Mouse (Mus musculus): ENCODE data around the gene Kit. TPM values are rescaled to one million over a fixed set of nuclear protein-coding genes. Genes with fewer than 3 reads are reported as not detected.

Kit gene
- total RNA-seq, 2 experiments from 2014 or later, result 2.7 to 3.8 TPM

- no peak for DNase-seq (ENCODE audit: low spot score in 2 of 2)
Measured at GRCm38 (mm10) chr5:75589552-75590346, 15.0 kb downstream of the Kit start.

GRCm38 (mm10) chr5:75590961-75591360 is 16.2 kb downstream of the Kit start:
- DNase-seq (ENCODE audit: low spot score in 2 of 2), result no peak

GRCm38 (mm10) chr5:75591567-75591966 is 16.9 kb downstream of the Kit start:
- DNase-seq (ENCODE audit: low spot score in 2 of 2), result no peak

- DNase-seq (ENCODE audit: low spot score in 2 of 2), result no peak
Measured at GRCm38 (mm10) chr5:75595319-75595718, 20.6 kb downstream of the Kit start.

- DNase-seq (ENCODE audit: low spot score in 2 of 2), result no peak
Measured at GRCm38 (mm10) chr5:75596211-75596610, 21.5 kb downstream of the Kit start.

GRCm38 (mm10) chr5:75597316-75597715 is 22.6 kb downstream of the Kit start:
- DNase-seq (ENCODE audit: low spot score in 2 of 2), result no peak

- no peak for DNase-seq (ENCODE audit: low spot score in 2 of 2)
Measured at GRCm38 (mm10) chr5:75598491-75598890, 23.8 kb downstream of the Kit start.

- no peak for DNase-seq (ENCODE audit: low spot score in 2 of 2)
Measured at GRCm38 (mm10) chr5:75599991-75600390, 25.3 kb downstream of the Kit start.

GRCm38 (mm10) chr5:75604238-75604637 is 29.5 kb downstream of the Kit start:
- DNase-seq (ENCODE audit: low spot score in 2 of 2), result no peak

- DNase-seq (ENCODE audit: low spot score in 2 of 2), result no peak
Measured at GRCm38 (mm10) chr5:75606898-75607297, 32.2 kb downstream of the Kit start.

- no peak for DNase-seq (ENCODE audit: low spot score in 2 of 2)
Measured at GRCm38 (mm10) chr5:75607971-75608370, 33.3 kb downstream of the Kit start.

- DNase-seq (ENCODE audit: low spot score in 2 of 2), result no peak
Measured at GRCm38 (mm10) chr5:75612380-75612779, 37.7 kb downstream of the Kit start.

GRCm38 (mm10) chr5:75612926-75613325 is 38.2 kb downstream of the Kit start:
- DNase-seq (ENCODE audit: low spot score in 2 of 2), result no peak

- no peak for DNase-seq (ENCODE audit: low spot score in 2 of 2)
Measured at GRCm38 (mm10) chr5:75615000-75615571, 40.4 kb downstream of the Kit start.

GRCm38 (mm10) chr5:75615624-75616023 is 40.9 kb downstream of the Kit start:
- DNase-seq (ENCODE audit: low spot score in 2 of 2), result no peak

GRCm38 (mm10) chr5:75622401-75622800 is 47.7 kb downstream of the Kit start:
- DNase-seq (ENCODE audit: low spot score in 2 of 2), result no peak

- no peak for DNase-seq (ENCODE audit: low spot score in 2 of 2)
Measured at GRCm38 (mm10) chr5:75623007-75623406, 48.3 kb downstream of the Kit start.

- DNase-seq (ENCODE audit: low spot score in 2 of 2), result no peak
Measured at GRCm38 (mm10) chr5:75623520-75623919, 48.8 kb downstream of the Kit start.

GRCm38 (mm10) chr5:75623993-75624706 is 49.4 kb downstream of the Kit start:
- DNase-seq (ENCODE audit: low spot score in 2 of 2), result no peak

- DNase-seq (ENCODE audit: low spot score in 2 of 2), result no peak
Measured at GRCm38 (mm10) chr5:75625059-75625458, 50.3 kb downstream of the Kit start.

- no peak for DNase-seq (ENCODE audit: low spot score in 2 of 2)
Measured at GRCm38 (mm10) chr5:75626284-75626683, 51.6 kb downstream of the Kit start.

GRCm38 (mm10) chr5:75626703-75627102 is 52.0 kb downstream of the Kit start:
- no peak for DNase-seq (ENCODE audit: low spot score in 2 of 2)
